Mouse (Mus musculus) retina, embryonic 14.5 days (tissue): ENCODE results near the gene Dusp1.
A peak's percentile ranks its signal among the peaks of the same experiment; 100 is the strongest.

Experiments
- DNase-seq: peaks from one replicate; pipeline ENCODE4 v3.0.0-alpha.2; 2015; ENCODE audit warnings: low spot score

Dusp1 gene

DNA sequence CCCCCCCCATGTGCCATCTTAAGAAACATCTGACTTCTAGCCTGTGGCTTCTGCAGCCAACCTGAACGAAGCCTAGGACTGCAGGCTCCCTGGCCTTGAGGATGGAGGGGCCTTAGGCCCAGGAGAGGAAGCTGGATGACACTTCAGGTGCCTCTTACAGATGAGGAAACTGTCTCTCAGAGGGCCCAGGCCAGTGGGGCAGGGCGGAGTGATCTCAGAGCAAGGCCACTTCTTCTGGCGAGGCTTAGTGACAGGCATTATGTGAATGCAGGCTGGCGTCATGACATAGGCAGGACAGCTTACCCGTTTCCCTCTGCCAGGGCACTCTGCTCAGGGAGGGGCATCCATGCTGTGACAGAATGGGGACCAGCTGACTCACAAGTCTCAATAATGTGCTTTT is 60.1 kb downstream of the Dusp1 start:
- DNase-seq = no peak

GRCm38 (mm10) chr17:26498626-26499025 is 63.3 kb downstream of the Dusp1 start:
- no peak for DNase-seq

DNA sequence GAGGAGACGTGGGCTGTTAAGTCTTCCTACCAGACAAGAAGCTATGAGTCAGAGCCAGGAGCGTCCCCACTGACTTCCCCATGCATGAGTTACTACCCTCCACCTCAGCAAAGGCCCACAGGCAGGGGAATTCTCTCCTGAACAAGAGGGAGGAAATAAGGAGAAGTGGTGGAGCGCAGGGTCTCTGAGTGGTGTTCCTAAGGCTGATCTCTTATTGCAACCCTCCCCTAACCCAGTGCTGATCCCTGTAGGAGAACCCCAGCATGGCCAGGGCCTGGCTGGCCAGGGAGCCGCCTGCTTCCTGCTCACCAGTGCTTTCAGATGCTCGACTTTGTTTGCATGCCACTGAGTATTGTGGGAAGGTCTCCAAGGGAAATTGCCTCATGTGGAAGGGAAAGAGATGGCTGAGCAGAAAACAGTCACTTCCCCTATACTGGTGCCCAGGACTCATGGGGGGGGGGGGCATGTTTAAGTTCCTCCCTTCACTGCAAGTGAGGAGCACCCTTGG is 64.5 kb downstream of the Dusp1 start:
- no peak for DNase-seq

DNA sequence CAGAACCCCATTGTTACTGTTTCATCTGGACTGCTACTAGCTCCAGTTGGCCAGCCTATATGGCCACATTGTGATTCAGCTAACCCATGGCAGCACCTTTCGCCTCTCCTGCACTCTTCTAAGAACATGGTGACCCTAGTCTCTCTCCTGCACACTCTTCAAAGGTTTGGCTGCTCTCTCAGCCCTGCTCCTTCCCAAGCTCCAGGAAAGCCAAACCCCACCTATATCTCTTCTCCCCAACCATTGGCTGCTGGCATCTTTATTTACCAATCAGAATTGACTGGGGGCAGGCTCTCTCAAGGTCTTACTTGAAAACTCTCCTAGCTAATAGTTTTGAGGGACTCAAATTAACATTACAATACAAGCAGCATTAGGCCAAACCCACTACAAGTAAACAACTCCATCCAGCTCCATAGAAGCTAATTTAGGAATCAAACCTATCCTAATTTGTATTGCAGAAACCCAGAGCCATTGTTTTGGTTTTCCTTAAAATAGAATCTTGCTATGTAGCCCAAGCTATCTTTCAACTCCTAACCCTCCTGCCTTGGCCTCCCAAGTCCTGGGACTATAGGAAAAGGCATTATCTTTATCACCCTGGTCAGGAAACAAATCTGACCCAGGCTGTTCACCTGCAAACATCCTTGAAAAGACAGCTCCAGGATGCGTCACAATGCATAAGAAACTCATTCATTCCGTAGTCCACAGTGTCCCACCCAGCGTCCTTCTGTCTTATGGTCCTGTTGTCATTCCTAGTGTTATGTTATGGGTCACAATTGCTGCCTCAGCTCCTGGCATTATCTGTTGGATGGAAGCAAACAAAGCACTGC is 67.1 kb downstream of the Dusp1 start:
- no peak for DNase-seq

DNA sequence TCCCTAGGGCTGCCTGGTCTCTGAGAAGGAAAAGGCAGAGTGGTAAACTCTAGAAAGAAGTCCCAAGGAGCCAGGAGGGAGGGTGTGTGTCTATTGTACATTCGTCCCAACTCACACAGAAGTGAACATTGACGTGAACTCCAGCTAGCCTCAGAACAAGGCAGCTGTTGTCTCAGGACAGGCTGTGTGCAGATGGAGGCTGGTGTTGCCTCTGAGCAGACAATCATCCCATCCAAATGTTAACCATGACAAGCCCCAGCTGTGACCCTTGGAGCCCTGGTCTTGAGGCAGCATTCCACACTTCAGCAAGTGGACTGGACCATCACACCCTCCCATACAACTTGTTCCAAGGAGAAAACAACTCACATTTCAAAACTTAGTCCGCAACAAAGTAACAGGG is 69.7 kb downstream of the Dusp1 start:
- DNase-seq = no peak

DNA sequence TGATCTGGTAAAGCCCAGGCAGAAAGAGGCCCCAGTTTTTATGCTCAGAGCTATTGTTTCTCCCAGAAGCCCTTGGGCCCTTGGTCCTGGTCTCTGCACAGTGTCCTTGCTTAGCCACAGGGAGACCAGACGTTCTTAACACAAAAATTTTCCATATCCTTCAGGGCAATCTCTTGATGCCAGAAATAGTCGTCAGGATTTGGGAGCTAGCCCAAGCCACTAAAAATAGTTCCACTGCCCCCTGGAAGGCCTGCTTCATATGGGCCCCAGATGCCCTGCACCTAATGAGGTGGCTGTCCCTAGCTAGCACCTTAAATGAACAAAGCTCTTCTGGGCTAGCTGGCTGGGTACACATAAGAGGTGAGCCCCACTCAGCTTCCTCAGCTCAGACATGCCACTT is 71.0 kb downstream of the Dusp1 start:
- DNase-seq = no peak

GRCm38 (mm10) chr17:26490072-26490471 is 71.9 kb downstream of the Dusp1 start:
- no peak for DNase-seq

DNA sequence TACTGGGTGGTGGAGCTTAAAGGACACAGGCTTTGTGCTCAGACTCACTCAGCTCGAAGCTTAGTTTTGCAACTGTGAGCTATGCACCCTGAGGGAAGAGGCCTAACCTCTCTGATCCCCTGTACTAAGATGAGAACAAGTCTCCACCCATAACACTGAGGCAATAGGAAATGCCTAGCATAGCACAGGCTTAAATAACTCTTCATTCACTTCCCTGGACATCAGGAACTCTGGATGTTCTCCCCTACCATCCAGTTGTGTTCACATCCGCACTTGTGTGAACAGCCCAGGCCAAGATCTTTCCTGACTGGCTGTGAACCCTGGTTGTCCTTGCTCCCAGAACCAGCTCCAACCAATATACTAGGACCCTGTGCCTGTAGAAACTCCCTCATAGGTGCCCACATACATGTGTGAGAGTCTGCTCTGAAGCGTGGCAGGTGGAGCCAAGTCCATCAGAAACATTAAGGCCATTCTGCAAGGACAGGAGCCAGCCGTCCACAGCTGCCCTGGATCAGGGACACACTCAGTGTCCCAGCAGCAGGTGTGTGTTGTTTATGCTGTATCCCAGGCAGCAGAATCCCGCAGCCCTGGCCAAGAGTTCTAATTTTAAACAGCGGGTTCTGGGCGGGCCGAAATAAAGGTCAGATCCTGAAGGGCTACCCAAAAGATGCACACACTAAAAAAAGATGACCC is 73.1 kb downstream of the Dusp1 start:
- DNase-seq = no peak

GRCm38 (mm10) chr17:26487917-26488316 is 74.0 kb downstream of the Dusp1 start:
- DNase-seq = no peak

DNA sequence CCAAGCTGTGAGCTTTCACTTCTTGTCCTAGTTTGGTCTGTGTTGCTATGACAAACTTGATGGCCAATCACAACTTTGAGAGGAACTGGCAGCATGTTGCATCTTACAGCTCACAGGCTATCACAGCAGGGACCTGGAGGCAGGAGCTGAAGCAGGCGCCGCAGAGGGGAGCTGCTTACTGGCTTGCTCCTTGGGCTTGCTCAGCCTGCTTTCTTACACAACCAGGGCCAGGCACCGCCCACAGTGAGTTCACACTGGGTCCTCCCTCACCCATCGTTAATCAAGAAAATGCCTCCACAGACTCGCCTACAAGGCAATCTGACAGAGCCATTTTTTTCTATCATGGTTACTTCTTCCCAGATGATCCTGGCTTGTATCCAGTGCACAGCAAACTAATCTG is 74.7 kb downstream of the Dusp1 start:
- peak; percentile 23 for DNase-seq

GRCm38 (mm10) chr17:26484626-26485421 is 77.1 kb downstream of the Dusp1 start:
- DNase-seq = no peak

- no peak for DNase-seq
Measured at GRCm38 (mm10) chr17:26480956-26481355, 81.0 kb downstream of the Dusp1 start.

GRCm38 (mm10) chr17:26479619-26480018 is 82.3 kb downstream of the Dusp1 start:
- DNase-seq = no peak

DNA sequence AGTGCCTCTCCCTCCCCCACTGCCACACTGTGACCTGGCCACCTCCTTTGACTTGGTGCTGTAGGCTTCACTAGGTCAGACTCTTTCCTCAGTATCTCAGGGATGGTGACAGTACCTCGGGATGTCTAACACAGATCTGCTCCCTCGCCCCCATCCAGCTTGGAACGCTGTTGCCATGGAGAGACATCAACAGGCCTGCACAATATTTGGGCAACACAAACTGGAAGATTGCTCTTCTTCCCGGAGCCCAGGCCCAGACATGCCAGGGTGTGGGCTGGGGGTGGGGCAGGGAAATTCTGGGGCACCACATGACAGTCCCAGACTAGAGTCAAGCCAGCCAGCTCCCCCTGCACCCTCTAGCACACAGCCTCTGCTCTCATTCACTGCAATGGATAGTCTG is 83.3 kb downstream of the Dusp1 start:
- DNase-seq = no peak

DNA sequence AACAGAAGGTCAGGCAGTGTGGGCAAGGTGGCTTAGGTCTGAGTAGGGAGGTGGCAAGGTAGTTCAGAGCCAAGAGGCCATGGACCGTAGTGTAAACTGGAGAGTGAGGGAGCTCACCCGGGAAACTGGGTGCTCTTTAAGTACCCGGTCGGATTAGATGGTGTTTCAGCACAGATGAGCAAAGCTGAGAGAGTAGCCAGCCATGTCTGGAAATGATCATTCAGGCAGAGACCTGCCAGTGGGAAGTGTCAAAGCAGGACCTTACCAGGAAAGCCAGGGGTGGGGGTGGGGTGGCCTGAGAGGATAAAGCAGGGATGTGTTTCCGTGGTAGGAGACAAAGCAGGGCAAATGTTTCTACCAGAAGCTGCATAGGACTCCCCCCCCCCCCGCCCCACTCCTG is 85.1 kb downstream of the Dusp1 start:
- DNase-seq = no peak

GRCm38 (mm10) chr17:26468102-26468894 is 93.6 kb downstream of the Dusp1 start:
- no peak for DNase-seq

DNA sequence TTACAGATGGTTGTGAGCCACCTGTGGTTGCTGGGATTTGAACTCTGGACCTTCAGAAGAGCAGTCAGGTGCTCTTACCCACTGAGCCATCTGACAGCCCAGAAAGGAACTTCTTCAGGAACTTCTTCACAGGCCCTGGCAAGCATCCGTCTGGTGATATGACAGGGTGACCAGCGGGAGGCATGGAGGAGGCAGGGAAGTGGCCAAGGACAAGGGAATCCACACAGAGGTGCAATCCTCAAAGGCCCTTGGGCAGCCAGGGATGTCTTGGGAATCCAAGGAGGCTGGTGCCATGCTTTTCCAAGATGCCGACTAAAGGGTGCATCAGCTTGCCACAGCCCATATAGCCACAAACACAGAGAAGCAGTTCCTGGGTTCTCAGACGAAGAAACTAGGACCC is 94.3 kb downstream of the Dusp1 start:
- DNase-seq = no peak

GRCm38 (mm10) chr17:26466741-26467150 is 95.2 kb downstream of the Dusp1 start:
- peak; percentile 91 for DNase-seq

DNA sequence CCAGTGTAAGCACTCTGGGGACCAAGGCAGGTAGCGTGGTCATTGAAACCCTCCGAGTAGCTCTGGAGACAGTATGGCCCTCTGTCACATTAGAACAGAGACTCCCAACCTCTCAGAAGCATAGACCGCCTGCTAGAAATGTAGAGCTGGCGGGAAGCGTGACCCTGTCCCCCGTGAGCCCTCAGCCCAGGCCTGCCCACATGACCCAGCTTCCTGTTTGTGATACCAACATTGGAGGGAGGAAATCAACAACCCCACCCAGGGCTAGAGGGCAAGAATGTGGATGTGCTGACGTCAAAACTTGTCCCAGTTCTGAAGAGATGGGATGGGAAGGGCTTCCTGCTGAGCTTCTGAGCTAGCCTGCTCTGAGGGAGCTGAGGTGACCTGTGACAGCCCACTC is 97.0 kb downstream of the Dusp1 start:
- DNase-seq = no peak

GRCm38 (mm10) chr17:26464481-26464880 is 97.4 kb downstream of the Dusp1 start:
- DNase-seq = no peak

DNA sequence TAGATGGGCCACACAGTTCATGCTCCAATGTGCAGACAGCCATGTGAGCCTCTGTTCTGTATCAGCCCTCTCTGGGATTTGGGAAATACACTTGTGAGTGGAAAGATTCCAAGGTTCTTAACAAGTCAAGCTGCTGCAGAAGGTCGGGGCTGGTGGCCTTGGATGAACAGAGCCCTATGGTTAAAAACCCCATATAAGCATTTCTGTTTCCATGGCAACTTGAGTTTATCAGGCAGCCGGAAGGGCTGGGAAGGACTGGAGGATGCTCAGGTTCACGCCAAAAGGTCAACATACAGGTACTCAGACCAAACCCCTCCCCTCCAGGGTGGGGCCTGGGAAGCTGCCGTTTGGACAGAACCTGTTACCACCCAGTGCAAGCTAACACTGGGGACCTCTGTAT is 97.9 kb downstream of the Dusp1 start:
- DNase-seq = no peak

- DNase-seq = no peak
Measured at GRCm38 (mm10) chr17:26463432-26463831, 98.5 kb downstream of the Dusp1 start.
